Comparison of ENCODE assay signal across 8 mouse cellular contexts in genomic region chr10:69351071-69351841, GRCm38 (mm10). TPM values are rescaled to one million over a fixed set of nuclear protein-coding genes. Genes with fewer than 3 reads are reported as not detected.
A peak's percentile ranks its signal among the peaks of the same experiment; 100 is the strongest.
DNase-seq lines count a peak whose midpoint lies in the region; ATAC-seq and TF ChIP-seq lines count a peak whose summit lies in the region.

No protein-coding gene starts in this region.

- DNase-seq in adrenal gland, postnatal 14 days: peak; percentile 54
- no peak for DNase-seq in adrenal gland, postnatal 25 days
- no peak for DNase-seq in forebrain, embryonic 14.5 days (ENCODE audit: low spot score)
- DNase-seq in limb, embryonic 10.5 days (ENCODE audit: low spot score): peak; percentile 46
- DNase-seq in urinary bladder, adult 2 months (ENCODE audit: low spot score): no peak
- no peak for DNase-seq in frontal cortex, postnatal 14 days (ENCODE audit: low spot score in 2 of 2)

- H3K9me3 ChIP-seq in forebrain, embryonic 14.5 days (replicated peaks; ENCODE audit: control insufficient read depth, low read length): no peaks in the 10 kb centered on the region
- H3K9me3 ChIP-seq in limb, embryonic 10.5 days (replicated peaks): no peaks in the 10 kb centered on the region
- H3K9me3 ChIP-seq in midbrain, embryonic 15.5 days: no peaks in the 10 kb centered on the region

- H3K27me3 ChIP-seq in C2C12 (ENCODE audit: control insufficient read depth, insufficient read depth, insufficient read length): no peaks in the 10 kb centered on the region
- H3K27me3 ChIP-seq in forebrain, embryonic 14.5 days (replicated peaks; ENCODE audit: control insufficient read depth, insufficient read depth, low read length): no peaks in the 10 kb centered on the region
- H3K27me3 ChIP-seq in limb, embryonic 10.5 days (ENCODE audit: low read depth, poor library complexity, severe bottlenecking): no peaks in the 10 kb centered on the region
- no peaks in the 10 kb centered on the region for H3K27me3 ChIP-seq in midbrain, embryonic 15.5 days (replicated peaks)

- peak overlapping the region; percentile 81 for H3K4me2 ChIP-seq in forebrain, embryonic 14.5 days (ENCODE audit: low read length)
- peak overlapping the region; percentile 87 for H3K4me2 ChIP-seq in midbrain, embryonic 15.5 days

- TF ChIP-seq CTCF in C2C12 (IDR thresholded peaks at IDR 0.05; ENCODE audit: control insufficient read depth, insufficient read depth, insufficient read length): no peak

- H3K79me3 ChIP-seq in C2C12 (ENCODE audit: low read depth): peaks cover 64% of the 10 kb centered on the region

- peaks cover 65% of the 10 kb centered on the region for H3K79me2 ChIP-seq in C2C12 (ENCODE audit: control insufficient read depth, insufficient read depth)

- H3ac ChIP-seq in C2C12 (ENCODE audit: control insufficient read depth, insufficient read length, low read depth): peak overlapping the region; percentile 75

- peaks cover 16% of the 10 kb centered on the region for H3K4me1 ChIP-seq in forebrain, embryonic 14.5 days (ENCODE audit: control insufficient read depth, insufficient read depth, low read length)
- peaks cover 43% of the 10 kb centered on the region for H3K4me1 ChIP-seq in limb, embryonic 10.5 days
- peaks cover 10% of the 10 kb centered on the region for H3K4me1 ChIP-seq in midbrain, embryonic 15.5 days

- H3K4me3 ChIP-seq in C2C12 (ENCODE audit: insufficient read depth, poor library complexity, severe bottlenecking): peak overlapping the region; percentile 100
- H3K4me3 ChIP-seq in forebrain, embryonic 14.5 days (ENCODE audit: low read depth, low read length): peak overlapping the region; percentile 61
- peak overlapping the region; percentile 83 for H3K4me3 ChIP-seq in limb, embryonic 10.5 days
- H3K4me3 ChIP-seq in midbrain, embryonic 15.5 days: peak overlapping the region; percentile 44

- H3K36me3 ChIP-seq in C2C12 (ENCODE audit: control insufficient read depth, insufficient read depth): peaks cover 53% of the 10 kb centered on the region
- H3K36me3 ChIP-seq in forebrain, embryonic 14.5 days (ENCODE audit: control insufficient read depth, insufficient read depth, low read length): peaks cover 39% of the 10 kb centered on the region
- H3K36me3 ChIP-seq in limb, embryonic 10.5 days: peaks cover 49% of the 10 kb centered on the region
- H3K36me3 ChIP-seq in midbrain, embryonic 15.5 days (replicated peaks): no peaks in the 10 kb centered on the region

- no peak for ATAC-seq in forebrain, embryonic 14.5 days
- no peak for ATAC-seq in midbrain, embryonic 15.5 days (replicated peaks)

- H3K27ac ChIP-seq in forebrain, embryonic 14.5 days (ENCODE audit: low read depth, low read length): peak overlapping the region; percentile 6; the same call in 1 of the 2 replicates
- H3K27ac ChIP-seq in limb, embryonic 10.5 days: peak overlapping the region; percentile 96
- H3K27ac ChIP-seq in midbrain, embryonic 15.5 days: no peak overlapping the region

- H3K9ac ChIP-seq in forebrain, embryonic 14.5 days (ENCODE audit: low read length): peak overlapping the region; percentile 80
- H3K9ac ChIP-seq in midbrain, embryonic 15.5 days: no peak overlapping the region

- 16% methylated on average over 12 of the region's 12 CpGs for WGBS in forebrain, embryonic 14.5 days
- 31% methylated on average over 12 of the region's 12 CpGs for WGBS in limb, embryonic 10.5 days
- WGBS in midbrain, embryonic 15.5 days: 27% methylated on average over 12 of the region's 12 CpGs

TF ChIP-seq in C2C12, 6 proteins besides CTCF, POLR2A, EP300 and RAD21:
- TF ChIP-seq FOSL1 (IDR thresholded peaks at IDR 0.05; ENCODE audit: insufficient read depth, low read length, poor library complexity, severe bottlenecking) (no peak), USF1 (IDR thresholded peaks at IDR 0.05; ENCODE audit: low read depth) (no peak), MAX (IDR thresholded peaks at IDR 0.05) (no peak), MYOG (IDR thresholded peaks at IDR 0.05; ENCODE audit: control insufficient read depth, extremely low read depth, insufficient read length) (no peak), MYOD1 (IDR thresholded peaks at IDR 0.05; ENCODE audit: control insufficient read depth, insufficient read length, low read depth) (no peak), CEBPB (IDR thresholded peaks at IDR 0.05; ENCODE audit: low read depth) (no peak)

RNA-seq across cellular contexts. Expression of gene Cdk1, which starts 1.5 kb away (rescaled TPM):
- total RNA-seq in adrenal gland, postnatal 14 days (2021): 38.0 and 51.0 TPM in 2 replicates
- total RNA-seq in adrenal gland, postnatal 25 days (2021): 17.1 and 25.6 TPM in 2 replicates
- 374 TPM for polyA plus RNA-seq in C2C12 (2012; fragmentation: generic; extraction: Trizol)
- 209 and 304 TPM in 2 replicates for polyA plus RNA-seq in forebrain, embryonic 14.5 days (2014; fragmentation: Nextera tagmentation; extraction: Ambion mirVana)
- 546 and 560 TPM in 2 replicates for polyA plus RNA-seq in limb, embryonic 10.5 days (2016; fragmentation: Nextera tagmentation; extraction: Ambion mirVana)
- polyA plus RNA-seq in midbrain, embryonic 15.5 days (2015; fragmentation: Nextera tagmentation; extraction: Ambion mirVana): 63.0 and 66.4 TPM in 2 replicates
- 12.1 and 18.0 TPM in 2 replicates for polyA plus RNA-seq in urinary bladder, adult 2 months (2012; rRNA removed)

RNA-seq across cellular contexts. Expression of gene Ank3, which starts 47.3 kb away (rescaled TPM):
- total RNA-seq in adrenal gland, postnatal 14 days (2021): 16.6 and 19.4 TPM in 2 replicates
- total RNA-seq in adrenal gland, postnatal 25 days (2021): 13.9 and 18.2 TPM in 2 replicates
- polyA plus RNA-seq in C2C12 (2012; fragmentation: generic; extraction: Trizol): 9.8 TPM
- 60.0 and 84.2 TPM in 2 replicates for polyA plus RNA-seq in forebrain, embryonic 14.5 days (2014; fragmentation: Nextera tagmentation; extraction: Ambion mirVana)
- polyA plus RNA-seq in limb, embryonic 10.5 days (2016; fragmentation: Nextera tagmentation; extraction: Ambion mirVana): 23.9 and 26.1 TPM in 2 replicates
- 90.8 and 108 TPM in 2 replicates for polyA plus RNA-seq in midbrain, embryonic 15.5 days (2015; fragmentation: Nextera tagmentation; extraction: Ambion mirVana)
- 27.3 and 40.3 TPM in 2 replicates for polyA plus RNA-seq in urinary bladder, adult 2 months (2012; rRNA removed)

Comparison
In these comparisons a context has a peak if more than half of its experiments do, and no peak if none do; other contexts are left out.
1. DNase-seq: peak in adrenal gland, postnatal 14 days (single experiment) and limb, embryonic 10.5 days (single experiment); none in adrenal gland, postnatal 25 days (single experiment), forebrain, embryonic 14.5 days (single experiment), urinary bladder, adult 2 months (single experiment) and frontal cortex, postnatal 14 days (0 of 2).
2. H3K4me3 ChIP-seq: peak in every context shown above with its lines; median percentile 100 in C2C12; 83 in limb, embryonic 10.5 days; 61 in forebrain, embryonic 14.5 days; 44 in midbrain, embryonic 15.5 days.